Mouse (Mus musculus): ENCODE results near the gene Fam71a.
A peak's percentile ranks its signal among the peaks of the same experiment; 100 is the strongest.
"Not testable (repeated sequence)": the region's sequence is repeated elsewhere in the genome, so short reads cannot be mapped to it uniquely, and the experiment has no call there.

Gene Fam71a

DNA sequence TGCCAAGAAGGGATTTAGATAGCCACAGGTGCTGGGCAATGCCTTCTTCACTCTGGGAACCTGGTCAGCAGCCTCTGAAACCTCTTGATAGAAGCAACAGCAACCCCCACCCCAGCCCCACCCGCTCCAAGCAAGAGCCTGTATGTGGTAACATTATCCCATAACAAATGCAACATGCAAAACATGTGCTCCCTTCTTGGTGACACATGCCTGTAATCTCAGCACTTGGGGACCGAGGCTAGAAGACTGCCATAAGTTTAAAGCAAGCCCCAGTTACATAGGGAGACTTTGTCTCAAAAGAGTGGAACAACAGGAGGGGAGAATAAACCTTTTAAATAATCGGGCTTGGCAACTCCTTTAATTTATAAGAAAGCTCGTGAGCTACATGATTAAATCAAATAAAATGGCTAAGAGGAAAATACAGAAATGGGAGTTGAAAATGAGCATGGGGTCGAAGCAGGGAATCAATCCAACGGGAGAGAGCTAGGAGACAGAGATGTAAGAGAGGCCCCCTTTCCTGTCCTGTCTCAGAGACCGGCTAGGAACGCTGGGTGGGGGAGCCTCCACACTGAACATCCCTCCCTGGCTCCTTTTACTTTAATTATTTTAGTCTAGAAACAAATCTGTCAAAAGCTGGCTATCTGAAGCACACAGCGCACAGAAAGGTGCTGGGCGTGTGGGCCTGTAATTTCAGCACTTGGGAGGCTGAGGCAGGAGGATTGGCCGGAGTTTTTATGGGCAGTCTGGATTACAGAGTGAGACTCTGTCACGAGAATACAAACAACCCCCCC, 17.0 kb upstream of the Fam71a start:
- DNase-seq (ENCODE audit: low spot score in 2 of 2), result no peak

DNA sequence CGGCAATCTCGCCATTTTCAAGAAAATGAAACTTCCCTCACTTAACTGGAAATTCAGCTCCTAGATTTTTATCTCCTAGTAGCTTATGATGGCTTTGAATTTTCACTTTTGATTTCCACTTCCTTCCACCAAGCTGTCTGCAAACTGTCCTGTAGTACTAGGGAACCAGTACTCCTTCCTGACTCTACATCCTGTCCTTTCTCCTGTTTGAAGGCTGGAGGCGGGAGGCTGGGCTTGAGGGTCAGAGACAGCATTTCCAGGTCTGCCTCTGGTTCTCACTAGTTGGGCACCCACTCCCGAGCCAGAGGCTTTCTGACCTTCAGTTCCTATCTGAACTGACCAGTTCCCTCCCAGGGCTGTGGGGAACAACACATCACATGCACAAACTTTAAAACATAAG, 15.8 kb upstream of the Fam71a start:
- DNase-seq (ENCODE audit: low spot score in 2 of 2), result no peak

DNA sequence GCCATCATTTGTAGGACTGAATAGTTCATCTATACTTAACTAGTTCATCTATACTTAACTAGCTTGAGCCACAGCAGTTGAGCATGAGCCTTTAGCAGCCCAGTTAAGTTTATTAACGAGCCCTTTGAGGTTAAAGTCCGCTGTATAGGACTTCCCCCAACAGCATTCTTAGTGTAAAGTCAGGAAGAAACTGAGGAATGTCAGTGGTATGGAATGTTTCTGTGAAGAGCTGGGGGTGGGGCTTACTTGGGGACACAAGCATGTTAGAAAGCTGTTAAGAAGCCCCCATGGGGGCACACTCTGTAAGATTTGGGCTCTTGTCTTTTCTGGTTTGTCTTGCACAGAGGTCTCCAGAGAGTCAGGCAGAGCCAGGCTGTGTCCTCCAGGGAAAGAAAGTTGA, 15.2 kb upstream of the Fam71a start:
- no peak for DNase-seq (ENCODE audit: low spot score in 2 of 2)

DNA sequence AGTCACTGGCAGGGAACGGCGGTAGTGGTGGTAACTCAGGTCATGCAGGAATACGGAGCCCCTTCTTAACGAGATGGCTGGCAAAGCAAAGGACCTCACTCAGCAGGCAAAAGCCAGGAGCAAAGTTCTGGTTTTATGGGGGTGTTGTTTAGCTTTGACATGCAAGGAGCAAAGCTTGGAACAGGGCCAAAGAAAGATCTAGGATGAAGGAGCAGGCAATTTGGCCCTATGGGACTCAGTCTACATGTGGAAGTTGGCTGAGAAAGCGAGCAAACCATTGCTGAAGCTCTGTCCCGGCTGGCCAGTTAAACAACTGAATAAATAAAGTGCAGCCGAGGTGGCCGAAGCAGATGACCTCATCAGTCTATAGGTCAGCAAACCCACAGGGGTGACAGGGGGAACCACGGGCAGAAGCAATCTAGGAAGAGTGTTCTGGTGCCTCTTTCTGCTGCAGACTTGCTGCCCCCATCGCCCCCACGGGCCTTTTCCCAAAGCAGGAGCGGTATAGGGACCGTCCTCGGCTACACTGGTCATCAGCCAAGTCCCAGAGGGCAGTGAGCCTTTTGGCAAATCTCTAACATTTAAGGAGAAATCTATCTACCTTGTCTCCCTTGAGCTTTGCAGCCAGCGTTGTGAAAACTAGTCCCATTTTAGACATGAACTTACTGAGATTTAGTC, 14.0 kb upstream of the Fam71a start:
- no peak for DNase-seq (ENCODE audit: low spot score in 2 of 2)

DNA sequence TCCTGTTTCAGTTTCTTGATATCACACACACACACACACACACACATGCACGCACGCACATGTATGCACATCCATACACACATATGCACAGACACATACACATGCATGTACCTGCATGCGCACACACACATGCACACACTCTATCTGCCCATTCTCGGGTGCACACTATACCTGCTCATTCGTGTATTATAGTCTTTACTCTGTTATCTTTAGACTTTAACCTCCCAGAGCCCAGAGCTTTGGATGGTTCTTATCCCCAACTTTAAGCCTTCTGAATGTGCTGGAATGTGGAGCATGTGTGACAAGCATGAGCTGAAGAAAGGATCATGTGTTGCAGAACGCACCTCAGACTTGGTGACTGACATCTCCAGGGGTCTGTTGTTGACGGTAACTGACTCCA, 12.3 kb upstream of the Fam71a start:
- no peak for DNase-seq (ENCODE audit: low spot score in 2 of 2)

DNA sequence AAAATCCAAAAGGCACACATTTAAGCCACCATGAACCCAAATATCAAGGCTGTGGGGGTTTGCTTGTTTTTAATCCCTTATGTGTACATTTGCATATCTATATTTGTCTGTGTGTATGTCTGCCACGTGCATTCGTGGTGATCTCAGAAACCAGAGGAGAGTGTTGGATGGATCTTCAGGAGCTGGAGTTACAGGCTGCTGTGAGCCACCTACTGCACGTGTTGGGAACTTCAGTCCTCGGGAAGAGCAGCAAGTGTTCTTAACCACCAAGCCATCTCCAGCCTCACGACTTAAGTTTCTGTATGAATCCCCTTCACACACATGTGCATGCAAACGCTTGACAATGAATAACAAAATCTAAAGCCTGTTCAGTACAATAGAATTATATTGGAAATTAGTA, 7.9 kb upstream of the Fam71a start:
- DNase-seq (ENCODE audit: low spot score in 2 of 2), result peak; percentile 26 to 52

DNA sequence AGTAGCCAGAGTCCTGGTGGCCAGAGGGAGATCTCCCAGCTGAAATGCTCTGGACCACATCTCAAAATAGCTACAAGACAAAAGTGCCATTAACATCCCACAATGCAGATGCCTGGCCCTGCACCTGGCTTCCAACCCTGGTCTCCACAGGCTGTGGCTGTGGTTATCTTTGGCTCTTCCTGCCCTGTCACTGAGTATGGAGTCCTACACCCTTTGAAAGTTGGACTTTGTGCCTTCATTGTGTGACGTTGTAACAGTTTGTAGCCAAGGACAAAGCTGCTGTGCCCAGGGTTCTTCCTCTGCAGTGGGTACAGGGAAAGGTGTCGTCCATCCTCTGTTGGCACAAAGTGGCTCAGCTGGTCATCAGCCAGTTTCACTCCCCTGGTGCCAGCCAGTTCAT, 5.8 kb upstream of the Fam71a start:
- DNase-seq (ENCODE audit: low spot score in 2 of 2), result no peak

DNA sequence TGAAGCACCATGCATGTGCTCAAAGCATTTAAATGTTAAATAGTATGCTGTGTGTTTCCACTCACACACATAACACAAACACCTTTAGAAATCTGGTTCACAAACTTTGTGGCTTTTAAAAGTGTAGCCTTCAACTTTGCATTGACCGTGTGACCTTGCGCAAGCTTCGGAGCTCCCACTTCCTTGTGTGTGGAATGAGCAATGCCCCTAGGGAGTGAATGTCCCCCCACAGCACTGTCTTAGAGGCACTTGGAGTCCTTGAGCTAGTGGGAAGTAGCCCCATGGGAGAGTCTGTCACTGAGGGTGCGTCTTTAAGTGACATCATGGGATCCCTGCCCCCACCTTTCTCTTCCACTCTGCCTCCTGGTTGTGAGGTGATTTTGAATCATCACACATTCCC, 1.6 kb upstream of the Fam71a start:
- DNase-seq (ENCODE audit: low spot score in 2 of 2), result no peak

DNA sequence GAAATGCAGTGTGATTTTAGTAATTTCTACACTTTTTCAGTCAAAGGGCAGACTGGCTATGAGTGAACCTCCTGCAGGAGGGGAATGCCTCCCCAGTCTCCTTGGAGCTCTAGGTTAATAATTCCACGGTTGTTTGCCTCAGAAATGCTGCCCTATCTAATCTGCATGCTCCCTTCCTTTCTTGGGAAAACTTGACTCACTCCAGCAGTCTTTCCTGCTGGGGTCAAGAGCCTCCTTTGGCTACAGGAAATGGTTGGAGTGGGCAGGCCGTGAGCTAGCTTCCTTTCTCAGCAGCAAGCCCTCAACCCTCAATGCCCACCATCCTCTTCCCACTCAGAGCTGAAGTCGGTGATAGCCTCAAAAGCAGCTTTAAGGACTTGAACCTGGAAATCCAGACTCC, 10.3 kb downstream of the Fam71a start:
- DNase-seq (ENCODE audit: low spot score in 2 of 2), result no peak

DNA sequence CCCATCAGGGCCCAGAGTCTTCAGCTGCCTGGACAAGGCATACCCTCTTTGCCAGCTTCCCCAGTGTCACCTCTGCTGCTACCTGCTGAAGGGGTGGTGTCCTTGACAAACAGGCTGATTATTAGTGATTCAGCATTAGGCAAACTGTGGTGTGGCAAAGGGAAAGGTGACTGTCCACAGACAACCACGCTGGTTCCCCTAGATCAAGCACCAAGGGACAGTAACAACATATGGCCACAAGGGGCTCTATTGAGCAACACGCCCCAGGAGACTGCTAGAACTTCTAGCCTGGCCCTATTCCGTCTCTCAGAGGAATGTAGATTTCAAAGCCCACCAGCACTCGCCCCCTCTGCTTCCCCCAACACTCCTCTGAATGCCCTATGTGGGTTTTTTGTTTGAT, 11.6 kb downstream of the Fam71a start:
- DNase-seq (ENCODE audit: low spot score in 2 of 2), result no peak

DNA sequence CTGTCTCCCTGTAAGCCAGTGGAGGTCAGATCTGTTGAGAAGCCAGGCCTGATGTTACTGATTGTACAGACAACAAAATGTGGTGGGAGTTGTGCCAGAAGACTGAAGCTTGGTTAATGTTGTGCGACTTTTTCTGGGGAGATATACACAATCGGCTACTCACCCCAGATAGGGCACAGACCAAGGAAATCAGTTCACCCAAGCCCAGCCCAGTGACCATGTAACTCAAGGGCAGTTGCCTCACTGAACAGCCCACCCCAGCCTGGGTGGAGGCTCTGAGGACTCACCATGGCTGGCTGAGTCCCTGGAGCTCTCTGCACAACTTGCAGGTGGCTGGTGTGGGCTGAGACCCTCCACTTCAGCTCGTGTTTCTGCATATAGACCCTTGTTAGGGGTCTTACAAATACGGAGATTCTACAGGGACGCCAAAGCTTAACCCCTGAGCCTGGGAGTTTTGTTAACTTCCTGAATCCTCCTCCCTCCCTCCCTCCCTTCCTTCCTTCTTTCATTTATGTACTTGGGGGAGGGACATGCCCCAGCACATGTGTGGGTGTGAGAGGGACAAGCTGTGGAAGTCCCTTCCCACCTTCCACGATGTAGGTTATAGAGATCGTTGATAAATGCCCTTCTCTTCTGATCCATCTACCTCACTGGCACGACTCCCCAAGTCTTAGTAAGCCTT, 13.6 kb downstream of the Fam71a start:
- no peak for DNase-seq (ENCODE audit: low spot score in 2 of 2)

DNA sequence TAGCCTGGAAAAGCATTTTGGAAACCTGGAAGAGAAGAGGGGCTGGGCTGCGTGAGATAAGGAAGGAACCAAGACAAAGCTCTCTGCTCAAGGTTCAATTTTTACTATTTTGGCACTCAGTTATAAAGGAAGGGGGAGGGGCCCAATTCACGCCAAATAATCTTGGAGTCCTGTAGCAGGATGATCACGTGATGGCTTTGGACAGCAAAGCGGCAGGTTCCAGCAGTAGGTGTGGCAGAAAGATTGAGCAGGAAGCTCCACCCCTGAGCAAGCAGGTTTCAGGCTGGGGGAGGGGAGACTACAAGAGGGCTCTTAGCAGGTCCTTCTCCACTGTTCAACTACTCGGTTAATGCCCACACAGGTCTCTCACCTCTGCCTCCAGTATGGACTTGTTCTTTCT, 15.1 kb downstream of the Fam71a start:
- DNase-seq (ENCODE audit: low spot score in 2 of 2), result not testable (repeated sequence)

DNA sequence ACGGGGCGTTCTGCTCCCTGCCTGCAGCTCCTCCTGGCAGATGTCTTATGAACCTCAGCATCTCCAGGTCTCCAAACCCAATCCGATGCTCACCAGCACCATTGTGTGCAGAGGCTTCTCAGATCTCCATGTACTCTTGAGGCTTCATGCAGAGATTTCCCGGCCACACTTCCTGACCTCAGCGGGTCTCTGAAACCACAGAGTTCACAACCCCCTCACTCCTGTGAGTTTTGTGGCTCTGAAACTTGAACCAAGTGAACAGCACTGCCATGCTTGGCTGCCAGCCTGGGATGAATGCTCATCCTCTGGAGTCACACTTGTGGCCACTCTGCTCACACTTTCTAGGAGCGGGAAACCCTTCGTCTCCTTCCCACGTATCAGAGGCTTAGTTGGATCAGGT, 23.6 kb downstream of the Fam71a start:
- no peak for DNase-seq (ENCODE audit: low spot score in 2 of 2)

DNA sequence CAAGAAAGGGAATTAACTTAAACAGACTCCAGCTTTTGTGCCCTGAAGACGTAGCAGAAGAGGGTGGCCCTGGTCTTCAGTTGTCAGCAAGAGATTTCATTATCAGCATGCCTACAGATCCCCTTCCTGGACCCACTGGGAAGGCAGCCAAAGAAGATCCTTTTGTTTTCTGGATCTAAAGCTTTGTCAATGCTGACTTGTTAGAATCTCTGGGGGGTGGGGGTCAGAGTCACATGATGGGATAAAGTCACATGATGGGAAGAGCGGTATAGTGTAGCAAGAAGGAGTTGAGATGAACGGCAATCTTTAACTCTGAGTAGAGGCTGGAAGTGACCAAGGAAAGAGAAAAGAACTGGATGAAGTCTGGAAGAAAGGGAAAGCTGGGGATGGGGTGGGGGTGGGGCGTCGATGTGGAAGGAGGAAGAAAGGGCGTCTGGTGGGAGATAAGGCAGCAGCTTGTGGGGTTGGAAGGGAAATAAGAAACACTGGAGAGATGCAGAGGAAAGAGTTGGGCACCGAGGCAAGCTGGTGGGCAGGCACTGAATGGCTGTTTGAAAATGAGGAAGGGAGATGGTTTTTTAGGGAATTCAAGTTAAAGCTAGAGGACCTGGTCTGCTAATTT, 25.6 kb downstream of the Fam71a start:
- DNase-seq (ENCODE audit: low spot score in 2 of 2), result no peak

DNA sequence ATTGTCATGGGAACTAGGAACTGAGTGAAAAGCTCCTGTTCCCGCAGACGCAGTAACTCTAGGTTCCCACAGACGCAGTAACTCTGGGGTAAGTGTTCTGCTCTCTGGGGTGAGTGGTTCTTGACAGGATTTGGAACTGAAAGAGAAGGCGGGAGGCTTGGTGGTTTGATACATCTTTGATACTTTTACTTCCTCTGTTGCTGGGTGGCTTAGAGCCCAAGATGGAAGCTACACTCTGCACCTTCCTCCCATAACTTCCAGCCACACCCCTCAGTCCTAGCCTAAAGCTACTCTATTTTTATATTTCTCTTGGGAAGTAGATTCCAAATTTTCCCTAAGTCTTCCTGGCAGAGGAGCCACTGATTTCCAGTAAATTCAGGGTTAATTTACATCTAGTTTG, 26.2 kb downstream of the Fam71a start:
- DNase-seq (ENCODE audit: low spot score in 2 of 2), result no peak

DNA sequence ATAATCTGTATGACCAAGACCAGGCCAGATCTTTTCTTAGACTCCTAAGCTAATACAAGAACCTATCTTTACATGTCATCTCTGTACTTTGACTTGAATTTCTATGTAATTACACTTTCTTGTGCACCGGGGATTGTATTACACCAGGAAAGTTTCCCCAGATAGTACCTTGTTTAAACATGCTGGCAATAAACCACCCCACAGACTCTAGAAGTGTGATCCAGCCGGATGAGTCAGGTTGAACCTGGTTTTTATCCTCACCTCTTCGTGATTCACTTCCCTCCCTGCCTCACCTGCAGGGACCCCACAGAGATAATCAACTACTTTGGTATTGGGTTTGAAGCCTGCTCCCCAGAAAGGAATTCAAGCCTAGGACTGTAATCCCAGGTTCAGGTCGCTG, 29.2 kb downstream of the Fam71a start:
- DNase-seq (ENCODE audit: low spot score in 2 of 2), result no peak

DNA sequence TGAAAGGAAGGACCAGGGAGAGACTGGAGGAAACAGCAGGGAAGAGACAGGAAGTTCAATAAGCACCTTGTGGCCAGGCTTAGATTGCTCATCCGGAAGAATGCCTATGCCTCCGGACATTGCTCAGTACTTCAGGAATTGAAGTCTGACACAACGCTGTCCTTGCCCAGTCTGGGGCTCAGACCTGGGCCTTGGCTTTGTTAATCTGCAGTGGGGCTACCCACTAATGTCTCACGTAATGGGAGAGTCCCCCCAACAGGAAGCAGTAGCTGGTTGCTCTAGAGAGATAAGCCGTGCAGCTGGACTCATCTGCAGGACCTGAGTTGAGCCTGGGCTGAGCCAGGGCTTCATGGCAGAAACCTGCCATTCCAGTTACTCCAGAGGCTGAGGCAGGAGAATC, 31.7 kb downstream of the Fam71a start:
- no peak for DNase-seq (ENCODE audit: low spot score in 2 of 2)

DNA sequence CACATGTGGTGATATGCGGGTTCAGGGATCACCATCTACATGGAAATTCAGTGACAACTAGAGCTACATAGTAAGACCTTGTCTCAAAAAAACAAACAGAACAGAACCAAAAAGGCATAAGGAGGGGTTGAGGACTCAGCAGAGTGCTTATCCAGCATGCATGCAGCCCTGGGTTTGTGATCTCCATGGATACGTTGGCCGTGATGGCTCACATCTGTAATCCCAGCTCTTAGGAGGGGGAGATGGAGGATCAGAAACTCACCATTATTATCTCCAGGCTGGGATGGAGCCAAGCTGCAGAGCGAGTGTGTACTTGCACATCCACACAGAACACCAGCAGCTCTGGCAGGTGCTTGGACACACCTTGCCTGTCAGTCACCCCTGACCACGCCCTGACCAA, 32.4 kb downstream of the Fam71a start:
- DNase-seq (ENCODE audit: low spot score in 2 of 2), result no peak

DNA sequence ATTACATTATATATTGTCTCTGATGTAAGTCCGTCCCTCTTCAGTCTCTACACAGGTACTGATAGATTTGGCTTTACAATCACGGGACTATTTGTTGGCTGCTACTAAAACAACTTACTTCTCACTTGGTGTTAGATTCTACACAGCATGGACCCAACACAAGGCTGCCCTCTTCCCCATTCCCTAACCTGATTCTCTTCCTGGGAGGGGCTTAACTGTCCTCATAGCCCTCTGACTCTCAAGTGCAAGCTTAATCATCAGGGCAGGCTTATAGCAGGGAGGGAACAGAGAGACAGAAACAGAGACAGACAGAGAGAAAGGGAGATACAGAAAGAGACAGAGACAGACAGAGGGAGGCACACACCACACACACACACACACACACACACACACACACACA, 32.9 kb downstream of the Fam71a start:
- DNase-seq (ENCODE audit: low spot score in 2 of 2), result no peak

DNA sequence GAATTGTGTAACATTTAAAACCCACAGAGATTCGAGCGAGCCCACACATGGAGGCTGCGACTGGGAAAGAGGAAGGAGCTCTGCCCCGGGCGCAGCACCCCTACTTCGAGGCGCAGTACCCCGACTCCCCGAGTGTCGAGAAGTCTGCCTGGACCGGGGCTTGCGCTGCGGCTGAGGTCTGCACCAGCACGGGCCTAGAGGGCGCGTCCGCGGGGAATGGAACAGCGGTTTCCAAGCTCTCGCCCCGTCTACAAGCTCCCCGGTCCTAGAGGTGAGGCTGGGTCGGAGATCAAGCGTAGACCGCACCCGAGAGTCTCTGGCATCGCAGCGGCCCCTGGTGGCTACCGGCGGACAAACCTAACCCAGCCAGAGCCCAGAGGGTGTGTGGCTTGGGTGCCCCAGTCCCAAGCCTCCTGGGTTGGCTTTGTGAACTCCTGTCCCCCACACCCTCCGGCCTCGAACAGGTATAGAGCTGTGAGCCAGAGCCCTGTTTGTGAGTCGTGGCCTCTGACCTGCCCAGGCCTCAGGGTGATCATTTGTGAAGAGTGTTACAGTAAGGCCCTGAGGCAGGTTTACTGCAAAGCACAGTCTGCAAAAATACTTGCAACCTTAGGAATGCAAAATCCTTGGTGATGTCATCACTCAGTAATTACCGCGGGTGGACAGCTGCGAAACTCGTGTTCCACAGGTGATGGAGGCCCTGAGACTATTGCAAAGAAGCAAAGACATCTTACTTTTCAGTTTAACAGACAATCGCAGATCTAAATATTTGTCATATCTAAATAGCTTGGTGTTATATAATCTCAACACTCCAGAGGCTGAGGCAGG, 38.6 kb downstream of the Fam71a start:
- DNase-seq (ENCODE audit: low spot score in 2 of 2), result peak in 1 of 2 experiments; percentile 11

DNA sequence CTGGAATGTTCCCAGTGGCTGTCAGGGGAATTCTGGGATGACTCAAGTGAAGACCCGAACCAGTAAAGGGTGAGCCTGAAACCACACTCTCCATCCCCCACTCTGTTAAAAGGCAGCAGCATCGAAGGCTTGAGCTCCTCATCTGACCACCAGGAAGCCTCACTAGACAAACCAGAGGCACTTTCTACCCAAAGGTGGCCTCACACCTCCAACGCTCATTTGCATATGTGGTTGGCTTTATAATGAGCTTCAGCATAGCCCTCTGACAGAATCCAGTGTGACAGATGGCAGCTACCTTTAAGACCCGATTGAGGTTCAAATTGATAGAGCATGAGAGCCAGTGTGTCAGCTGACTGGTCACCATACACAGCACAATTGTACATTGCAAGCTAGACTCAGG, 40.3 kb downstream of the Fam71a start:
- no peak for DNase-seq (ENCODE audit: low spot score in 2 of 2)

DNA sequence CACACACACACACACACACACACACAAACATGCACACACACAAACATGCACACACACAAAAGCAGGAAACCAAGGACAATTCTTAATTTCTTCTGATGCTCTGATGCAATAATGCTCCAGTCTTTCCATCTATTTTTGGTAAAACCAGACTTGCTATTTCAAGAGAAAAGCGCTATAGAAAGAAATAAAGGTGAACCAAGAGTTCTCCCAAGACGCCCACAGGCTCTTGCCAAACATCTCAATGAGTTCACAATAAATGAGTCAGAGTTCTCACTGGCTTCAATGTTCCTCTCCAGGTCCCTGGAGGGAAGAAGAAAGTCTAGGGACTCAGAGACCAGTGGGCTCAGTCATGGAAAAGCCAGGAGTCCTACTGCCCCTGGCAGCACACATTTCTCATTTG, 40.9 kb downstream of the Fam71a start:
- DNase-seq (ENCODE audit: low spot score in 2 of 2), result no peak

Measured in right cerebral cortex, postnatal 36 days (tissue).